Mouse (Mus musculus): Measurements from ENCODE around the gene Eps8.

Eps8 gene

GRCm38 (mm10) chr6:137664936-137665335 lies 10.3 kb upstream of the Eps8 start:
- DNase-seq (ENCODE audit: extremely low spot score, low read depth, low spot score), result no peak

GRCm38 (mm10) chr6:137661583-137662365 lies 7.1 kb upstream of the Eps8 start:
- no peak for DNase-seq (ENCODE audit: extremely low spot score, low read depth, low spot score)

- no peak for DNase-seq (ENCODE audit: extremely low spot score, low read depth, low spot score)
Observed at GRCm38 (mm10) chr6:137658426-137659088, 3.9 kb upstream of the Eps8 start.

- DNase-seq (ENCODE audit: extremely low spot score, low read depth, low spot score), result no peak
Observed at GRCm38 (mm10) chr6:137657203-137657602, 2.5 kb upstream of the Eps8 start.

- no peak for DNase-seq (ENCODE audit: extremely low spot score, low read depth, low spot score)
Observed at GRCm38 (mm10) chr6:137649528-137649927, 5.1 kb downstream of the Eps8 start.

- no peak for DNase-seq (ENCODE audit: extremely low spot score, low read depth, low spot score)
Observed at GRCm38 (mm10) chr6:137649068-137649480, 5.6 kb downstream of the Eps8 start.

- DNase-seq (ENCODE audit: extremely low spot score, low read depth, low spot score), result no peak
Observed at GRCm38 (mm10) chr6:137648110-137649067, 6.3 kb downstream of the Eps8 start.

- DNase-seq (ENCODE audit: extremely low spot score, low read depth, low spot score), result no peak
Observed at GRCm38 (mm10) chr6:137647646-137648045, 7.0 kb downstream of the Eps8 start.

- no peak for DNase-seq (ENCODE audit: extremely low spot score, low read depth, low spot score)
Observed at GRCm38 (mm10) chr6:137646726-137647125, 8.0 kb downstream of the Eps8 start.

- DNase-seq (ENCODE audit: extremely low spot score, low read depth, low spot score), result no peak
Observed at GRCm38 (mm10) chr6:137644893-137645292, 9.8 kb downstream of the Eps8 start.

- DNase-seq (ENCODE audit: extremely low spot score, low read depth, low spot score), result no peak
Observed at GRCm38 (mm10) chr6:137643814-137644213, 10.9 kb downstream of the Eps8 start.

GRCm38 (mm10) chr6:137641642-137642041 lies 13.0 kb downstream of the Eps8 start:
- no peak for DNase-seq (ENCODE audit: extremely low spot score, low read depth, low spot score)

GRCm38 (mm10) chr6:137638834-137639567 lies 15.7 kb downstream of the Eps8 start:
- no peak for DNase-seq (ENCODE audit: extremely low spot score, low read depth, low spot score)

GRCm38 (mm10) chr6:137637443-137637842 lies 17.2 kb downstream of the Eps8 start:
- DNase-seq (ENCODE audit: extremely low spot score, low read depth, low spot score), result no peak

- DNase-seq (ENCODE audit: extremely low spot score, low read depth, low spot score), result no peak
Observed at GRCm38 (mm10) chr6:137636131-137636530, 18.5 kb downstream of the Eps8 start.

- DNase-seq (ENCODE audit: extremely low spot score, low read depth, low spot score), result no peak
Observed at GRCm38 (mm10) chr6:137633626-137634025, 21.1 kb downstream of the Eps8 start.

GRCm38 (mm10) chr6:137633121-137633520 lies 21.6 kb downstream of the Eps8 start:
- no peak for DNase-seq (ENCODE audit: extremely low spot score, low read depth, low spot score)

GRCm38 (mm10) chr6:137630387-137630786 lies 24.3 kb downstream of the Eps8 start:
- no peak for DNase-seq (ENCODE audit: extremely low spot score, low read depth, low spot score)

GRCm38 (mm10) chr6:137629603-137630231 lies 25.0 kb downstream of the Eps8 start:
- no peak for DNase-seq (ENCODE audit: extremely low spot score, low read depth, low spot score)

GRCm38 (mm10) chr6:137628715-137629114 lies 26.0 kb downstream of the Eps8 start:
- DNase-seq (ENCODE audit: extremely low spot score, low read depth, low spot score), result no peak

Data from hindlimb bud, embryonic 11.5 days (tissue).